Mouse (Mus musculus) ES-Bruce4 (cell line): ENCODE measurements around the gene Myom1.

ENCODE experiments used
- CTCF ChIP-seq: IDR thresholded peaks from one replicate; pipeline ENCODE4 v1.8.1; 2011; ENCODE audit warnings: low read depth, low read length
- EP300 ChIP-seq: IDR thresholded peaks from 2 replicates; pipeline ENCODE4 v1.6.1; 2011; ENCODE audit warnings: low read depth, low read length; ENCODE audit not compliant: insufficient read depth
- POLR2A ChIP-seq: IDR thresholded peaks from one replicate; pipeline ENCODE4 v1.8.1; 2011; ENCODE audit warnings: low read length; ENCODE audit not compliant: insufficient read depth

GRCm38 (mm10) chr17:71125519-71125918, 123.1 kb downstream of the Myom1 start:
- TF ChIP-seq CTCF = no peak
- TF ChIP-seq EP300 = no peak
- no peak for TF ChIP-seq POLR2A
